Mouse (Mus musculus) heart, embryonic 10.5 days (tissue): ENCODE data around the gene Stx16. TPM values are rescaled to one million over a fixed set of nuclear protein-coding genes. Genes with fewer than 3 reads are reported as not detected.

ENCODE experiments used
- DNase-seq: peaks from one replicate; pipeline ENCODE4 v3.0.0-alpha.2; 2017; ENCODE audit warnings: low spot score
- H3K27ac ChIP-seq: fragments of 300-500 bp; sonication (generic); 2 replicates; pipeline ENCODE4 v1.5.1; 2016; ENCODE audit warnings: mild to moderate bottlenecking
- H3K27me3 ChIP-seq: fragments of 300-500 bp; sonication (generic); 2 replicates; pipeline ENCODE4 v1.6.1; 2016; ENCODE audit warnings: mild to moderate bottlenecking; ENCODE audit not compliant: poor library complexity, insufficient read depth, severe bottlenecking
- H3K36me3 ChIP-seq: fragments of 300-500 bp; sonication (generic); 2 replicates; pipeline ENCODE4 v1.6.1; 2016; ENCODE audit warnings: mild to moderate bottlenecking, moderate library complexity
- H3K4me1 ChIP-seq: fragments of 300-500 bp; sonication (generic); 2 replicates; pipeline ENCODE4 v1.6.1; 2016; ENCODE audit warnings: mild to moderate bottlenecking
- H3K4me3 ChIP-seq: fragments of 300-500 bp; sonication (generic); 2 replicates; pipeline ENCODE4 v1.5.1; 2016; ENCODE audit warnings: mild to moderate bottlenecking, moderate library complexity
- H3K9me3 ChIP-seq: fragments of 300-500 bp; sonication (generic); 2 replicates; pipeline ENCODE4 v1.6.1; 2016; ENCODE audit warnings: mild to moderate bottlenecking, moderate library complexity
- WGBS: fragments of 180-500 bp; shearing (Covaris S2); methylation state at CpG from one replicate; pipeline ENCODE4 v1.1.7; 2016; 5-methylcytosine and 5-hydroxymethylcytosine counted together
- polyA plus RNA-seq: library from polyadenylated mRNA; unstranded; fragments of >200 nt; fragmentation: Nextera tagmentation; extraction: Ambion mirVana; gene quantifications from 2 replicates; pipeline ENCODE4 v1.2.1, GENCODE M21; 2016

Gene Stx16
- polyA plus RNA-seq, 1 experiment from 2014 or later = 11.9 TPM

GRCm38 (mm10) chr2:174120631-174121030, 44.5 kb downstream of the Stx16 start:
- Histone ChIP-seq H3K9me3 (peaks cover 10% of the 10 kb centered on the region; the same call in 1 of the 2 replicates), H3K27ac (no peak overlapping the region), H3K4me1 (peaks cover 8% of the 10 kb centered on the region), H3K27me3 (no peaks in the 10 kb centered on the region), H3K4me3 (no peak overlapping the region), H3K36me3 (peaks cover 91% of the 10 kb centered on the region)
- peak; percentile 72 for DNase-seq
- WGBS = 90% methylated on average over 19 of the region's 19 CpGs

- peak; percentile 69 for DNase-seq
- Histone ChIP-seq H3K27ac (no peak overlapping the region), H3K36me3 (peaks cover 84% of the 10 kb centered on the region), H3K9me3 (peaks cover 10% of the 10 kb centered on the region; the same call in 1 of the 2 replicates), H3K4me3 (no peak overlapping the region), H3K27me3 (no peaks in the 10 kb centered on the region), H3K4me1 (peaks cover 9% of the 10 kb centered on the region)
- WGBS = 80% methylated on average over 12 of the region's 12 CpGs
Observed at GRCm38 (mm10) chr2:174121411-174121947, 45.4 kb downstream of the Stx16 start.

GRCm38 (mm10) chr2:174122331-174122730, 46.2 kb downstream of the Stx16 start:
- H3K36me3 ChIP-seq = peaks cover 76% of the 10 kb centered on the region

GRCm38 (mm10) chr2:174123731-174124130, 47.6 kb downstream of the Stx16 start:
- 89% methylated on average over 3 of the region's 3 CpGs for WGBS
- Histone ChIP-seq H3K4me3 (no peak overlapping the region), H3K9me3 (peaks cover 10% of the 10 kb centered on the region; the same call in 1 of the 2 replicates), H3K27ac (no peak overlapping the region), H3K36me3 (peaks cover 65% of the 10 kb centered on the region), H3K27me3 (no peaks in the 10 kb centered on the region), H3K4me1 (peaks cover 12% of the 10 kb centered on the region)
- DNase-seq = no peak

More at GRCm38 (mm10) chr2:174122331-174122730, 46.2 kb downstream of the Stx16 start:
- peak; percentile 66 for DNase-seq
- Histone ChIP-seq H3K9me3 (peaks cover 10% of the 10 kb centered on the region; the same call in 1 of the 2 replicates), H3K4me3 (no peak overlapping the region), H3K4me1 (peaks cover 10% of the 10 kb centered on the region), H3K27me3 (no peaks in the 10 kb centered on the region), H3K27ac (no peak overlapping the region)
- 83% methylated on average over 2 of the region's 2 CpGs for WGBS

GRCm38 (mm10) chr2:174126522-174127375, 50.6 kb downstream of the Stx16 start:
- no peak for DNase-seq
- 7% methylated on average over 21 of the region's 21 CpGs for WGBS
- H3K4me1 ChIP-seq = peaks cover 12% of the 10 kb centered on the region
- peak overlapping the region; percentile 40 for H3K4me3 ChIP-seq
- H3K27me3 ChIP-seq = no peaks in the 10 kb centered on the region
- H3K9me3 ChIP-seq = peaks cover 10% of the 10 kb centered on the region; the same call in 1 of the 2 replicates
- peaks cover 34% of the 10 kb centered on the region for H3K36me3 ChIP-seq
- H3K27ac ChIP-seq = peak overlapping the region; percentile 48

GRCm38 (mm10) chr2:174127376-174127713, 51.2 kb downstream of the Stx16 start:
- peaks cover 12% of the 10 kb centered on the region for H3K4me1 ChIP-seq
- no peak for DNase-seq
- H3K27ac ChIP-seq = peak overlapping the region; percentile 48
- peaks cover 10% of the 10 kb centered on the region; the same call in 1 of the 2 replicates for H3K9me3 ChIP-seq
- no peaks in the 10 kb centered on the region for H3K27me3 ChIP-seq
- H3K36me3 ChIP-seq = peaks cover 28% of the 10 kb centered on the region
- 21% methylated on average over 6 of the region's 6 CpGs for WGBS
- H3K4me3 ChIP-seq = peak overlapping the region; percentile 40

GRCm38 (mm10) chr2:174128926-174129325, 52.8 kb downstream of the Stx16 start:
- Histone ChIP-seq H3K9me3 (peaks cover 10% of the 10 kb centered on the region; the same call in 1 of the 2 replicates), H3K27ac (no peak overlapping the region), H3K4me3 (no peak overlapping the region), H3K4me1 (peaks cover 12% of the 10 kb centered on the region), H3K27me3 (no peaks in the 10 kb centered on the region), H3K36me3 (peaks cover 13% of the 10 kb centered on the region)
- no peak for DNase-seq
- WGBS = 84% methylated on average over 6 of the region's 6 CpGs

- DNase-seq = no peak
- Histone ChIP-seq H3K27me3 (no peaks in the 10 kb centered on the region), H3K4me3 (no peak overlapping the region), H3K27ac (no peak overlapping the region), H3K36me3 (no peaks in the 10 kb centered on the region), H3K4me1 (peaks cover 12% of the 10 kb centered on the region), H3K9me3 (no peaks in the 10 kb centered on the region)
- 85% methylated on average over 8 of the region's 8 CpGs for WGBS
Observed at GRCm38 (mm10) chr2:174130468-174131097, 54.5 kb downstream of the Stx16 start.

GRCm38 (mm10) chr2:174132413-174132969, 56.4 kb downstream of the Stx16 start:
- H3K9me3 ChIP-seq = no peaks in the 10 kb centered on the region
- H3K27me3 ChIP-seq = no peaks in the 10 kb centered on the region
- no peak for DNase-seq
- H3K4me3 ChIP-seq = no peak overlapping the region
- H3K4me1 ChIP-seq = no peaks in the 10 kb centered on the region; the same call in 1 of the 2 replicates
- no peak overlapping the region for H3K27ac ChIP-seq
- H3K36me3 ChIP-seq = no peaks in the 10 kb centered on the region
- WGBS = 67% methylated on average over 8 of the region's 8 CpGs

Other genes starting within 250 kb of the Stx16 start
- gene Npepl1, start 34.0 kb downstream of the Stx16 start, polyA plus RNA-seq = 51.6 and 53.6 TPM in 2 replicates
- 964 and 1,128 TPM in 2 replicates for gene Gnas, start 208.0 kb downstream of the Stx16 start, polyA plus RNA-seq